Mouse (Mus musculus): ENCODE data around the gene Rfc2. TPM values are rescaled to one million over a fixed set of nuclear protein-coding genes. Genes with fewer than 3 reads are reported as not detected.

Gene Rfc2
- total and polyA plus RNA-seq, 2 experiments from 2014 or later: 58.1 to 155 TPM

DNA sequence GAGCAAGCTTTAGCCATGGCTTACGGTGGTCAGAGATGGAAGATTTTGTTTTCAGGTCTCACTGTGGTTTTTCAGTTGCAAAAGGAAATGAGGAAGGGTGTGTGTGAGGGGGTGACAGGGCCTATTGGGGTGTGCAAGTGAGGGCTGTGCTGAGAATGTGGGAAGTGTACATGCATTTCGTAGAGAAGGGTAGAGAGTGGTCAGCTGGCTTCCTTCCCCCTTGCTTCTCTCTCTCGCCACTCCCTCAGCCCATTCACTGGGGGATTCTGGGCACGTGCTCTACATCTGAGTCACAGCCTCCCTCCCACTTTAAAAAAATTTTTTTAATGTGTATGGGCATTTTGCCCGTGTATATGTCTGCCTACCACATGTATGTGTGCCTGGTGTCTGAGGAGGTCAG is 26.0 kb downstream of the Rfc2 start:
- no peak overlapping the region for H3K9ac ChIP-seq (replicated peaks; ENCODE audit: low read length, poor library complexity, severe bottlenecking)
- H3K4me3 ChIP-seq (ENCODE audit: low read depth, low read length): no peak overlapping the region
- no peaks in the 10 kb centered on the region for H3K4me1 ChIP-seq (ENCODE audit: insufficient read depth, low read length)
- DNase-seq (ENCODE audit: low spot score) (no peak), ATAC-seq (ENCODE audit: low FRiP score) (no peak)
- no peak for TF ChIP-seq CTCF (IDR thresholded peaks at IDR 0.05)
- no peak overlapping the region for H3K4me2 ChIP-seq (ENCODE audit: low read depth, low read length, poor library complexity, severe bottlenecking)
- 75% methylated on average over 5 of the region's 5 CpGs for WGBS
- no peaks in the 10 kb centered on the region for H3K36me3 ChIP-seq (ENCODE audit: insufficient read depth, low read length)
- H3K27ac ChIP-seq (ENCODE audit: low read depth, low read length): no peak overlapping the region
- H3K27me3 ChIP-seq (ENCODE audit: insufficient read depth, low read length): no peaks in the 10 kb centered on the region
- no peaks in the 10 kb centered on the region for H3K9me3 ChIP-seq (ENCODE audit: low read length)

GRCm38 (mm10) chr5:134609916-134610643 is 28.9 kb downstream of the Rfc2 start:
- H3K9me3 ChIP-seq (ENCODE audit: low read length): no peaks in the 10 kb centered on the region
- no peak for ATAC-seq (ENCODE audit: low FRiP score)
- H3K4me1 ChIP-seq (ENCODE audit: insufficient read depth, low read length): no peaks in the 10 kb centered on the region
- no peak overlapping the region for H3K27ac ChIP-seq (ENCODE audit: low read depth, low read length)
- no peak for DNase-seq (ENCODE audit: low spot score)
- no peak for TF ChIP-seq CTCF (IDR thresholded peaks at IDR 0.05)
- no peak overlapping the region for H3K9ac ChIP-seq (replicated peaks; ENCODE audit: low read length, poor library complexity, severe bottlenecking)
- no peak overlapping the region for H3K4me3 ChIP-seq (ENCODE audit: low read depth, low read length)
- no peak overlapping the region for H3K4me2 ChIP-seq (ENCODE audit: low read depth, low read length, poor library complexity, severe bottlenecking)
- no peaks in the 10 kb centered on the region for H3K27me3 ChIP-seq (ENCODE audit: insufficient read depth, low read length)
- H3K36me3 ChIP-seq (ENCODE audit: insufficient read depth, low read length): peaks cover 2% of the 10 kb centered on the region; the same call in 1 of the 2 replicates
- 89% methylated on average over 12 of the region's 12 CpGs for WGBS

- TF ChIP-seq CTCF (IDR thresholded peaks at IDR 0.05): no peak
- Histone ChIP-seq H3K9ac (replicated peaks; ENCODE audit: low read length, poor library complexity, severe bottlenecking) (no peak overlapping the region), H3K4me3 (ENCODE audit: low read depth, low read length) (no peak overlapping the region), H3K4me1 (ENCODE audit: insufficient read depth, low read length) (no peaks in the 10 kb centered on the region), H3K27ac (ENCODE audit: low read depth, low read length) (no peak overlapping the region), H3K9me3 (ENCODE audit: low read length) (no peaks in the 10 kb centered on the region), H3K36me3 (ENCODE audit: insufficient read depth, low read length) (peaks cover 7% of the 10 kb centered on the region; the same call in 1 of the 2 replicates), H3K4me2 (ENCODE audit: low read depth, low read length, poor library complexity, severe bottlenecking) (no peak overlapping the region), H3K27me3 (ENCODE audit: insufficient read depth, low read length) (no peaks in the 10 kb centered on the region)
- DNase-seq (ENCODE audit: low spot score): no peak
- WGBS: 75% methylated on average over 8 of the region's 8 CpGs
- no peak for ATAC-seq (ENCODE audit: low FRiP score)
These were observed 30.8 kb downstream of the Rfc2 start for GRCm38 (mm10) chr5:134611810-134612521.

- peaks cover 16% of the 10 kb centered on the region for H3K36me3 ChIP-seq (ENCODE audit: insufficient read depth, low read length)
- H3K4me1 ChIP-seq (ENCODE audit: insufficient read depth, low read length): no peaks in the 10 kb centered on the region
- ATAC-seq (ENCODE audit: low FRiP score) (no peak), DNase-seq (ENCODE audit: low spot score) (no peak)
- no peak overlapping the region for H3K4me2 ChIP-seq (ENCODE audit: low read depth, low read length, poor library complexity, severe bottlenecking)
- H3K27me3 ChIP-seq (ENCODE audit: insufficient read depth, low read length): no peaks in the 10 kb centered on the region
- H3K4me3 ChIP-seq (ENCODE audit: low read depth, low read length): no peak overlapping the region
- WGBS: 81% methylated on average over 9 of the region's 9 CpGs
- H3K9ac ChIP-seq (replicated peaks; ENCODE audit: low read length, poor library complexity, severe bottlenecking): no peak overlapping the region
- H3K27ac ChIP-seq (ENCODE audit: low read depth, low read length): no peak overlapping the region
- H3K9me3 ChIP-seq (ENCODE audit: low read length): no peaks in the 10 kb centered on the region
- no peak for TF ChIP-seq CTCF (IDR thresholded peaks at IDR 0.05)
These were observed 32.6 kb downstream of the Rfc2 start for GRCm38 (mm10) chr5:134613727-134614126.

DNA sequence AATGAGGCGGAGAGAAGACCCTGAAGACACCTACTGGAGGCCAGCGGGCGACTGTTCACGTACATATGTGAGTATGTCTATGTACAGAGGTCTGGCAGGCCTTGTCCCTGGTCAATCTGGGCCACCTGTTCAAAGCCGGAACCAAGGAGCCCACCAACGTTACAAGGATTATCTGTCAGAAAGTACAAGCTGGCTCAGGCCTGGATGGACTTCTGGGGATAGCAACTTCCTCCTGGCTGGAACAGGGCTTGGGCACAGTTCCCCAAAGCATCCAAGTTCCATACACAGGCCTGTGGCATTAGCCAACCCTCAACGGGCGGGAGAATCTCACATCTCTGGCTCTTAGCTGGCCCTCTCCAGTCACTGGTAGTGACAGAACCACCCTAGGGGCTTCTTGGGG is 33.1 kb downstream of the Rfc2 start:
- H3K9ac ChIP-seq (replicated peaks; ENCODE audit: low read length, poor library complexity, severe bottlenecking): no peak overlapping the region
- peaks cover 22% of the 10 kb centered on the region for H3K36me3 ChIP-seq (ENCODE audit: insufficient read depth, low read length)
- WGBS: 93% methylated on average over 8 of the region's 8 CpGs
- H3K27ac ChIP-seq (ENCODE audit: low read depth, low read length): no peak overlapping the region
- H3K27me3 ChIP-seq (ENCODE audit: insufficient read depth, low read length): no peaks in the 10 kb centered on the region
- ATAC-seq (ENCODE audit: low FRiP score): no peak
- no peak overlapping the region for H3K4me3 ChIP-seq (ENCODE audit: low read depth, low read length)
- no peak for TF ChIP-seq CTCF (IDR thresholded peaks at IDR 0.05)
- H3K4me2 ChIP-seq (ENCODE audit: low read depth, low read length, poor library complexity, severe bottlenecking): no peak overlapping the region
- no peaks in the 10 kb centered on the region for H3K9me3 ChIP-seq (ENCODE audit: low read length)
- DNase-seq (ENCODE audit: low spot score): no peak
- no peaks in the 10 kb centered on the region for H3K4me1 ChIP-seq (ENCODE audit: insufficient read depth, low read length)

- WGBS: 88% methylated on average over 7 of the region's 7 CpGs
- no peaks in the 10 kb centered on the region for H3K9me3 ChIP-seq (ENCODE audit: low read length)
- H3K36me3 ChIP-seq (ENCODE audit: insufficient read depth, low read length): peaks cover 27% of the 10 kb centered on the region
- H3K4me2 ChIP-seq (ENCODE audit: low read depth, low read length, poor library complexity, severe bottlenecking): no peak within 1 kb of the TSS
- TF ChIP-seq CTCF (IDR thresholded peaks at IDR 0.05): no peak
- DNase-seq (ENCODE audit: low spot score): no peak
- no peak within 1 kb of the TSS for H3K4me3 ChIP-seq (ENCODE audit: low read depth, low read length)
- H3K9ac ChIP-seq (replicated peaks; ENCODE audit: low read length, poor library complexity, severe bottlenecking): no peak within 1 kb of the TSS
- no peak within 1 kb of the TSS for H3K27ac ChIP-seq (ENCODE audit: low read depth, low read length)
- H3K4me1 ChIP-seq (ENCODE audit: insufficient read depth, low read length): no peaks in the 10 kb centered on the region
- ATAC-seq (ENCODE audit: low FRiP score): no peak
- H3K27me3 ChIP-seq (ENCODE audit: insufficient read depth, low read length): no peaks in the 10 kb centered on the region
These were observed 33.6 kb downstream of the Rfc2 start, which contains the start of gene Lat2 for GRCm38 (mm10) chr5:134614802-134615201. TSS of gene Lat2 (minus strand) at chr5:134615025.
